Mouse (Mus musculus) gastrocnemius, postnatal 36 days (tissue): ENCODE results near the gene Cyfip2. TPM values are rescaled to one million over a fixed set of nuclear protein-coding genes. Genes with fewer than 3 reads are reported as not detected.

Experiments
- DNase-seq, 2 experiments: peaks; one replicate each; pipeline ENCODE4 v3.0.0; 2022
- intact Hi-C: fragments of 180-260 bp; cut with DNase I; formaldehyde crosslinking; loops from one replicate; pipeline ENCODE4 v1.15.1; 2025
- long read RNA-seq, 2 experiments: library from polyadenylated mRNA; stranded (forward); transcript quantifications; one replicate each; pipeline ENCODE4 v2.0.0; 2021
- total RNA-seq, 2 experiments: library from RNA; stranded (reverse); gene quantifications; 2 replicates each; pipeline ENCODE4 v1.2.3; 2021

Cyfip2 gene
- 1 to 10 TPM; 1.5 to 1.7 TPM for total RNA-seq
- long read RNA-seq, experiment 1, partial matches to known transcripts, result 0 of 1 reads
- long read RNA-seq, experiment 1, other reads (novel, unspliced or antisense), result 1 of 1 reads
- long read RNA-seq, experiment 2, partial matches to known transcripts, result 1 of 1 reads
- long read RNA-seq, experiment 2, other reads (novel, unspliced or antisense), result 0 of 1 reads

DNA sequence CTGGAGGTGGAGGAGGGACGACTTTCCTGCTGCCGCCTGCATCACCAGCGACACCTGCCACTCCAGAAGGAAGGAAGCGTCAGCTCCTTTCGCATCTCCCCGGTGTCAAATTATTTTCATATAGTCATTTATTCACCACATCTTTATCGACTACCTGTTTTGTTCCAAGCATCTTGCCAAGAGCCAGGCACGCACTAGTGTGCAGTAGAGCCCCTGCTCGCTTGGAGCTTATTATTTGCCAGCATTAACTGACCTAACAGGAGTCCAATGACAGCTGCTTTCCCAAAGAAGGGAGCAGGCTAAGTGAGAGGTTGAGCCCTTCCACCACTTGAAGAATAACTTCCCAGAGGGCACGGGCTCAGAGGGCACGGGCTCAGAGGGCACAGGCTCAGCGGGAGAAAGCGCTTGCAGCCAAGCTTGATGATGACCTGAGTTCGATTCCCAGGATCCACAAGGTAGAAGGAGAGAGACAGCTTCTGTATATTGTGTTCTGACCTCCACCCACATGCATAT is at the start of gene Cyfip2:
TSS of gene Cyfip2 (minus strand) at position 337 of the 513 bp plus-strand sequence.
- no peak for DNase-seq
- intact Hi-C loops, result no loop called here

DNA sequence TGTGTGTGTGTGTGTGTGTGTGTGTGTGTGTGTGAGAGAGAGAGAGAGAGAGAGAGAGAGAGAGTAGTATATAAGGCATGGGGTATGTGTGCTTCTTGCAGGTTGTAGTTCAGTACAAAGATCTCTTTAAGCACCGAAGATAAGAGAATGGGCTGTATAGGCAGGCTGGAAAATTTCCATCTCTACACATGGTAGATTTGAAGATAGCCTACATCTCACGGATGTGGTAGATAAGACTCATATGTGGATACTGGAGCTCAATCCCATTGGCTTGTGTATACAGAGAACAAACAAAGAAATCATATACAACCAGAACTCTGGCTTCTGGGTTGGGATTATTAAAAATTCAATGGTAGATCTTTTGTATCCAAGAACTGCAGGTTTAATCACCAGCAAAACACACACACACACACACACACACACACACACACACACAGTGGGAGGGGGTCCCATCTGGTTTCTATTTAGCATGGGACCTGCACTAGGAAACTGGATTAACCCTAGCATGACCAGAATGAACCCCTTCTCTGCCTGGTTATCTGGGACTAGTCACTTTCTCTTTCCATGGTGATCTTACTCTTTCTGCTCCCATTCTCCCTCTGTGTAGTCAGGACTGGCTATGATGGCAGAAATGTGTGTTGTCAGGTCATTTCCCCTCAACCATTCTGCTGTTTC is 48.5 kb upstream of the Cyfip2 start:
- no peak for DNase-seq
- intact Hi-C loops, result no loop called here

DNA sequence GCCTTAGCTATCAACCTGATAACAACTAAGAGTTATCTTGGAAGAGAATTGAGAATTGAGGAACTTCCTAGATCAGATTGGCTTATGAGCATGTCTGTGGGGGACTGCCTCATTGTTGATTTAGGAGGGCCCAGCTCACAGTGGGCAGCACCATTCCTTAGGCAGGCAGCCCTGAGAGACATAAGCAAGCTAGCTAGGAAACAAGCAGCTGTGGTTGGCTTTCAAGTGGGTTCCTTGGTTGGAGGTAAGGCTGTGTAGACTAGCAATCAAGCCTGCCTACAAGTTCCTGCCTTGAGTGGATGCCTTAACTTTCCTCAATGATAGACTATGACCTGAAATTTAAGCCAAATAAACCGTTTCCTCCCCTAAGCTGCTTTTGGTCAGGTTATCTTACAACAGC is 45.7 kb upstream of the Cyfip2 start:
- intact Hi-C loops, result no loop called here
- no peak for DNase-seq

DNA sequence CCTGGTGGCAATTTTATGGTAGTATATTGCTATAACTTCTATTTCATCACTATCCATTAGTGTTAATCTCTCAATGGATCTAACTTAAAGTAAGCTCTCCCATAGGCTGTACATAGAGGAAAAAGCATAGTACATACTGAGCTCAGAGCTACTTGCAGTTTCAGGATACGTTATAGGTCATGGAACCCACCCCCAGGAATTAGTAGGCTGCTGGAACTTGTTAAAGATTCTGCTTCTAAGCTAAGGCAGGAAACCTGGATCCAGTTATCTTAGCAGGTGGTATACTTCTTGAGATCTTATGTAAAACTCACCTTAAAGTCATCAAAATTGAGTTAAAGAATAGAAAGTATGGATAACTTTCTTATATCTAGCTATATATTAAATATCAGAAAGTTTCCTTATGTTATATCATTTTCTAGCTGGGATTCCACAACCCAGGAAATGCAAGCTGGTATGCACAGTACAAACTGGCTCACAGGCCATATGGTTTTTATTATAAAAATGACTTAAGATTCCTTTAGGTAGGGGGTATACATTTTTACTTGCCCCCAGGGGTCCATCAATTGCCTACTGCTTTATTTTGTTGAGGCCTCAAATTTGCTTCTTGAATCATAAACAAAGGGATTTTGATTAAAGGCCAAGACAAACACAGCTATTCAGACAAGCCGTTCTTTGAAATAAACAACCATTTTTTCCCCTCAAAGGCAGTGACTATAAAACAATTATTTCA is 37.2 kb upstream of the Cyfip2 start:
- intact Hi-C loops, result no loop called here
- no peak for DNase-seq

- intact Hi-C loops, result no loop called here
- DNase-seq, result no peak
Observed at GRCm38 (mm10) chr11:46348416-46348815, 35.8 kb upstream of the Cyfip2 start.

DNA sequence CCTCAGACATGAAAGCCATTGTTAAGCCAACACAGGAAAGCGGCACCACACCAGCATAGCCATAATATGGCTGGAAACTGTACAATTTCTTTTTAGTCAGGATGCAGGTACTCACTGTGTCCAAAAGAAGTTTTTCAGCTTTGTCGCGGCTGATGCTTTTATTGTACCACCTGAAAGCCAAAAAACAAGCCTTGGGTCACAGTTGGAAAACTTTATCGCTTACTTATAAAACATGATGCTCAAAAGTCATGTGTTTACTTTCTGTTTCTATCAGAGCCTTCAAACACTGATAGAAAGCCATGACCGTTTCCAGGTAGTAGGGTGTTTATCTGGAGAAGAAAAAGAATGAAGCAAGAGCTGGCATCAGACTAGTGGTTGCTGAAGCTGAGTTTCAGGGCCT is 35.1 kb upstream of the Cyfip2 start:
- DNase-seq, result no peak
- intact Hi-C loops, result no loop called here

- intact Hi-C loops, result no loop called here
- no peak for DNase-seq
Observed at GRCm38 (mm10) chr11:46343886-46344546, 31.4 kb upstream of the Cyfip2 start.

DNA sequence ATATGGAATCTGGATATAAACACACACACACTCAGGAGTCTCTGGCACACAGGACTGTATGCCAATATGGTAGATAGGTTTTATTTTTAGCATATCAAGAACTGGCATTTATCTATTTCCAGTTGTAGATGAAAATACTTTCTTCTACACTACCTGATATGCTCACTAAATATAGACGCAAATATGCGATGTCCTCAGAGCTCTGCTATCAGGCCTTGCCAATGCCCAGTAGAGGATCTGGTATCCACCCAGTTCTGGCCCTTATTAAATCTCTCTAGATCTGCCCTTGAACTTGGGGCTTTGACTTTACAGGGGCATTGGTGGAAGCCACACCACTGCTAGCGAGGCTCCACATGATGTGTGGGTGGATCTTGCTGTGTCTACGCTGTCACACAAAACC is 29.3 kb upstream of the Cyfip2 start:
- DNase-seq, result no peak
- intact Hi-C loops, result no loop called here

GRCm38 (mm10) chr11:46336020-46336419 is 23.4 kb upstream of the Cyfip2 start:
- no peak for DNase-seq
- intact Hi-C loops, result no loop called here

- DNase-seq, result no peak
- intact Hi-C loops, result no loop called here
Observed at GRCm38 (mm10) chr11:46332217-46332616, 19.6 kb upstream of the Cyfip2 start.

- intact Hi-C loops, result no loop called here
- DNase-seq, result no peak
Observed at GRCm38 (mm10) chr11:46326271-46327015, 13.8 kb upstream of the Cyfip2 start.

GRCm38 (mm10) chr11:46321559-46321958 is 8.9 kb upstream of the Cyfip2 start:
- DNase-seq, result no peak
- intact Hi-C loops, result no loop called here

DNA sequence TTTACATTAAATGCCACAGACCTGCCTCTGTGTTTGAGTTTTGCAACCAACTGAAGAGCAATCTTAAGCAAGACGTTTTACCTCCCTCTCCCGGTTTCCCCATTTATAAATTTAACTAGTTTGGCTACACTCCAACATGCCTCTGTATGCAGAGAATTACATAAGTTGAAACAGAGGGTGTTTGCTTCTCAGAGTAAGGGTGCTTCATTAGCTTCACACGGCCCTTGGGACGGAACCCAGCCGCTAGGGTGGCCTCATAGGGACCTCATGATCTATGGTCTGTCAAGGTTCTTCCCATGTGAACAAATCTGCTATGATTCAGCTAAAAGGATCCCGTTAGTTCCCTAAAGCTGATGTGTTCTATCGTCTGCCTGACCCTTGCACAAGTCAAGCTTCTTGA is 1.9 kb upstream of the Cyfip2 start:
- no peak for DNase-seq
- intact Hi-C loops, result no loop called here

DNA sequence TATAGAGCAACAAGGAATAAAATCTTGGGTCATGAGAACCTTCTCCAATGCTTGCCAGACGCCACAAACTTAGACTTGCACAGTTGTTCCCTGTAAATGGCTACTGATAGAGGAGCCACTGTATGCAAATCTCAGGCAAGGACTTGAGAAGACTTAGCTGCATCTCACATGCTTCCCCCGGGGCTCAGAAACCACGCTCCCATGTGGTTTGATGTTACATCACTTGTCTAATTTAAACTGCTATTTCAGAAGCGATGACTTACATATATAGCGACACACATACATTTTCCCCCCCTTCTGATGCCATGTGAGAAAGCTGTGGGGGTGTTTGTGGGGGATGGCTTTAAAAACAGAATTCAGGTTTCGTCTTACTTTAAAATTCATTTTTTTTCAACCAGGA is 1.2 kb upstream of the Cyfip2 start:
- intact Hi-C loops, result no loop called here
- no peak for DNase-seq

DNA sequence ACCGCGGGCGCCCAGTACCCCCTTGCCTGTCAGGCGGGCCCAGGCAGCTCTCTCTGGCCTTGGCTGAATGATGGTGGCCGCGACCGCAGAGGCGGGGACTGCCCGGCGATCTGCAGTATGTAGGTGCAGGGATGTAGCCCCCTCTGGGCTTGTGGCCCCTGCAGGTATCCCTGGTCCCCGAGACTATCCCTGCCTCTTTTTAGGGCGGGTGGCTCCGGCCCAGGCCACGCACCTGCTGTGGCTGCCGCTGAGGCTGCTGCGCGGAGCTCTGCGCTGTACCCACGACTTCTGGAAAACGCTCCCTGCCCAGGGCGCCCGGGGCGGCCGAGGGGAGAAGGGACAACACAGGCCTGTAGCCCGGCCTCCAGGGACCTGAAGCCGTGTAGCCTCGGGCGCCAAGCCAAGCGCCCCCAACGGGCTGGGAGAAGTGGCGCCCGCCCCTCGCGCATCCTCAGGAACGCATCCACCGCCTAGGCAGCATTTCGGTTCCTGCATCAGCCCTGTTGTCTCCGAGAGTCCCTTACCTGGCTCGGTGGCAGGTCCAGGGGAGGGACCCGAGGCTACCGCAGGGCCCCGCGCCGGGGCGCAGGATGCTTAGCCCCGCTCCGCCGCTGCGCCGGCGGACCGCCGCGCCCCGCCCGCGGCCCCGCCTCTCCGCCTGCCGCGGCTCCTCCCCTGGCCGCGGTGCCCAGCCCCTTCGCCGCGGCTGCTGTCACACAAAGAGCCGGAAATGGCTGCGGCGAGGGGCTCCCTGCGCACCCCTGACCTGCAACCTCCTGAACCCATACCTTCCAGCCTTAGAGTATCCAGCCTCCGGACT is 746 bp downstream of the Cyfip2 start:
- DNase-seq, result no peak
- intact Hi-C loops, result no loop called here

DNA sequence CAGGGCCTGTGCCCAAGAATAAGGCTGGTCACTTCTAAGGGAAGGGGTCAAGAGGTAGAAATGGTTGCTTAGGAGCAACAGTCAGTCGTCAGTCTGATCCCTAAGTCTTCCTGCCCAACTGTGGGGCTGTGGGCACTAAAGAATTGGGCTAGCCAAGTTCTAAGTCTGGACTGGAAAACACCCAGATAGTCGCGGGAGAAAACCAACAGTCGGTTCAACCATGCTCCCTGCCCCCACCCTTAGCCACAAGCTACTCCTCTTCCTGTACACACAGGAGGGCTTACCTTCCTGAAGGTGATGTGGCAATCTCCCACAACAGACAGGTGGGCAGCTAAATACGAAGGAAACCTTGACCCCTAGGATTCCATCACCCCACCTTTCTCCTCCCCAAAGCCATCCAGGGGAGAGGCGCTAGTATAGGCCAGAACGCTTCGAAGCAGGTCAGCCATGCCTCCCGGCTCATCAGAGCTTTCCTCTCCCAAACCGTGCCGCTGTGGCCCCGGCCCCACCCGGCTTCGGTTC is 1.4 kb downstream of the Cyfip2 start:
- intact Hi-C loops, result no loop called here
- DNase-seq, result no peak

DNA sequence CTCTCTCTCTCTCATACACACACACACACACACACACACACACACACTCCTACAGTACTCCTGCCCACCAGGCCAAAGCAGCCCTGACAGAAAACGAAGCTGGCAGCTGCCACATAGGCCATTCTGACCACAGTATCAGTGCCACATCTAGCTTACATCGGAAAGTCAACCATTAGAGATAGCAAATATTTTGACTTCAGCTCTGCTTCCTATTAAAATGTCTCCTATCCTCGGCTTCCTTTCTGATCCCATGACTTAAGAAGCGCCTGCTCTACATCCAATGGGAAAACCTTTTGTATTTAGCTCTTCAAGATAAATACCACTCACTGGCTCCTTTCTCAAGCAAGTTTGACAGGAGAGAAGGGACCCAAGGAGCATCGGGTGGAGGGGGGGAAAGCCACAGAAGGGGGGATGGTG is 2.0 kb downstream of the Cyfip2 start:
- intact Hi-C loops, result no loop called here
- no peak for DNase-seq

- no peak for DNase-seq
- intact Hi-C loops, result no loop called here
Observed at GRCm38 (mm10) chr11:46309808-46310555, 2.7 kb downstream of the Cyfip2 start.
